Mouse (Mus musculus) liver, embryonic 14.5 days (tissue): Measurements from ENCODE around the gene Lrfn5.

ENCODE experiments used
- CTCF ChIP-seq: IDR thresholded peaks from 2 replicates; pipeline ENCODE4 v1.5.1; 2016; ENCODE audit warnings: antibody characterized with exemption, low read depth, control low read depth
- EP300 ChIP-seq: IDR thresholded peaks from 2 replicates; pipeline ENCODE4 v1.6.1; 2016; ENCODE audit warnings: antibody characterized with exemption, low read depth

DNA sequence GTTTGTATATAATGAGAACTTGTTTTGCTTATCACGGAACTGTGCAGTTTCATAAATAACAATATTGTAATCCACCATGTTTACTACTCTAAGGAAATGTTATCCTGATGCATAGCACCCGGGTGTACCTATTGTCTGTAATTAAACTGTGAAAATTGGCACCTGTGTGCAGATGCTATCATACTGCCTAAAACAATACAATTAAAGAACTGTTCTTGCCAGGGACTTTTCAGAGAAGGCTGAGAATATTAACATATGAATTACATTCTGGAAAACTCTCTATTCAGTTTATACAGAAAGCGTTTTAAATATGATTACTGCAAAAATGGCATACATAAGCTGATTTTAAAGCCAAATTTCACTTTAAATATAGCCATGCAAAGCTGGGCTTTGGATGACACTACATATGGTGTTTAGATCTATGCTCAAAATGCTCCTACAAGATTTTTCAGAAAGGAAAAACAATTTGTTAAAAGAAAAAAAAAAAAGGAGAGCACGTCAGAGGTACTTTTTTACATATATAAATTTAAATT is 284.2 kb downstream of the Lrfn5 start:
- no peak for TF ChIP-seq EP300
- no peak for TF ChIP-seq CTCF
